Comparison of ENCODE assay signal across 8 mouse cellular contexts in genomic region chr7:143549588-143550220, GRCm38 (mm10). TPM values are rescaled to one million over a fixed set of nuclear protein-coding genes. Genes with fewer than 3 reads are reported as not detected.
DNase-seq lines count a peak whose midpoint lies in the region; ATAC-seq and TF ChIP-seq lines count a peak whose summit lies in the region.

No protein-coding gene starts in this region.

- DNase-seq in left cerebral cortex, adult 2 months (ENCODE audit: extremely low spot score in 1 of 2, low spot score in 2 of 2): no peak
- no peak for DNase-seq in left cerebral cortex, adult 8-10 months (ENCODE audit: low spot score in 2 of 2)
- no peak for DNase-seq in embryonic facial prominence, embryonic 14.5 days (ENCODE audit: low spot score)
- no peak for DNase-seq in limb, embryonic 10.5 days (ENCODE audit: low spot score)
- no peak for DNase-seq in spleen, postnatal 4 days (ENCODE audit: low spot score in 2 of 2)
- DNase-seq in spleen, adult 18-20 months: no peak

- peak overlapping the region; percentile 79 for H3K9ac ChIP-seq in embryonic facial prominence, embryonic 14.5 days (ENCODE audit: low read depth, low read length)
- H3K9ac ChIP-seq in neural tube, embryonic 14.5 days (replicated peaks; ENCODE audit: low read depth, low read length): peak overlapping the region; percentile 66

- H3K4me3 ChIP-seq in left cerebral cortex, adult 2 months: peak overlapping the region; percentile 86
- H3K4me3 ChIP-seq in embryonic facial prominence, embryonic 14.5 days (ENCODE audit: low read depth, low read length): peak overlapping the region; percentile 80
- peak overlapping the region; percentile 96 for H3K4me3 ChIP-seq in limb, embryonic 10.5 days
- H3K4me3 ChIP-seq in neural tube, embryonic 14.5 days (ENCODE audit: low read depth, low read length): peak overlapping the region; percentile 92

- intact Hi-C loops in left cerebral cortex, adult 2 months (cut with DNase I): no loop called here

- H3K4me2 ChIP-seq in embryonic facial prominence, embryonic 14.5 days (ENCODE audit: low read depth, low read length): peak overlapping the region; percentile 90
- peak overlapping the region; percentile 67 for H3K4me2 ChIP-seq in neural tube, embryonic 14.5 days (ENCODE audit: low read depth, low read length)

- H3K27ac ChIP-seq in left cerebral cortex, adult 2 months: peak overlapping the region; percentile 71
- H3K27ac ChIP-seq in embryonic facial prominence, embryonic 14.5 days (replicated peaks; ENCODE audit: low read depth, low read length): peak overlapping the region; percentile 93
- H3K27ac ChIP-seq in limb, embryonic 10.5 days: peak overlapping the region; percentile 98
- peak overlapping the region; percentile 76 for H3K27ac ChIP-seq in neural tube, embryonic 14.5 days (ENCODE audit: low read depth, low read length)

- 45% methylated on average over 2 of the region's 2 CpGs for WGBS in embryonic facial prominence, embryonic 14.5 days
- WGBS in limb, embryonic 10.5 days: 40% methylated on average over 2 of the region's 2 CpGs
- WGBS in neural tube, embryonic 14.5 days: 40% methylated on average over 2 of the region's 2 CpGs

- H3K9me3 ChIP-seq in embryonic facial prominence, embryonic 14.5 days (ENCODE audit: control insufficient read depth, low read length): no peaks in the 10 kb centered on the region
- no peaks in the 10 kb centered on the region for H3K9me3 ChIP-seq in limb, embryonic 10.5 days (replicated peaks)
- no peaks in the 10 kb centered on the region for H3K9me3 ChIP-seq in neural tube, embryonic 14.5 days (ENCODE audit: control insufficient read depth, low read length)

- no peaks in the 10 kb centered on the region for H3K27me3 ChIP-seq in embryonic facial prominence, embryonic 14.5 days (replicated peaks; ENCODE audit: control insufficient read depth, insufficient read depth, low read length)
- H3K27me3 ChIP-seq in limb, embryonic 10.5 days (ENCODE audit: low read depth, poor library complexity, severe bottlenecking): no peaks in the 10 kb centered on the region
- H3K27me3 ChIP-seq in neural tube, embryonic 14.5 days (ENCODE audit: control insufficient read depth, insufficient read depth, low read length): no peaks in the 10 kb centered on the region

- TF ChIP-seq CTCF in left cerebral cortex, adult 2 months (IDR thresholded peaks at IDR 0.05): no peak

- peaks cover 11% of the 10 kb centered on the region for H3K4me1 ChIP-seq in embryonic facial prominence, embryonic 14.5 days (ENCODE audit: control insufficient read depth, insufficient read depth, low read length)
- H3K4me1 ChIP-seq in limb, embryonic 10.5 days: peaks cover 26% of the 10 kb centered on the region
- peaks cover 24% of the 10 kb centered on the region; the same call in 1 of the 2 replicates for H3K4me1 ChIP-seq in neural tube, embryonic 14.5 days (ENCODE audit: control insufficient read depth, insufficient read depth, low read length)

- peaks cover 8% of the 10 kb centered on the region for H3K36me3 ChIP-seq in embryonic facial prominence, embryonic 14.5 days (ENCODE audit: control insufficient read depth, insufficient read depth, low read length)
- peaks cover 36% of the 10 kb centered on the region for H3K36me3 ChIP-seq in limb, embryonic 10.5 days
- H3K36me3 ChIP-seq in neural tube, embryonic 14.5 days (ENCODE audit: control insufficient read depth, insufficient read depth, low read length): peaks cover 3% of the 10 kb centered on the region

- ATAC-seq in embryonic facial prominence, embryonic 14.5 days (ENCODE audit: low read depth): peak; percentile 2; the same call in 1 of the 2 replicates
- peak; percentile 13; the same call in 1 of the 2 replicates for ATAC-seq in neural tube, embryonic 14.5 days (ENCODE audit: low read depth)
- no peak for ATAC-seq in erythroid progenitor cell, adult 5-6 weeks (replicated peaks; ENCODE audit: low FRiP score, poor library complexity, severe bottlenecking)

RNA-seq across cellular contexts. Expression of gene Nap1l4, which starts 0.8 kb away (rescaled TPM):
- 100 to 1,000 TPM; 112 to 117 TPM for total RNA-seq in left cerebral cortex, adult 2 months (2021)
- total RNA-seq in left cerebral cortex, adult 8-10 months (2022): 100 to 1,000 TPM; 106 to 123 (median 113) TPM
- polyA plus RNA-seq in embryonic facial prominence, embryonic 14.5 days (2014; fragmentation: Nextera tagmentation; extraction: Ambion mirVana): 107 and 113 TPM in 2 replicates
- 385 and 410 TPM in 2 replicates for polyA plus RNA-seq in limb, embryonic 10.5 days (2016; fragmentation: Nextera tagmentation; extraction: Ambion mirVana)
- 154 and 165 TPM in 2 replicates for polyA plus RNA-seq in neural tube, embryonic 14.5 days (2014; fragmentation: Nextera tagmentation; extraction: Ambion mirVana)
- 114 and 120 TPM in 2 replicates for total RNA-seq in erythroid progenitor cell, adult 5-6 weeks (2015; ENCODE audit: low replicate concordance)
- 158 and 165 TPM in 2 replicates for total RNA-seq in erythroid progenitor cell, adult 5-6 weeks (2017; ENCODE audit: low replicate concordance)

RNA-seq across cellular contexts. Expression of gene Phlda2, which starts 46.8 kb away (rescaled TPM):
- not detected for total RNA-seq in left cerebral cortex, adult 2 months (2021)
- not detected for total RNA-seq in left cerebral cortex, adult 8-10 months (2022)
- polyA plus RNA-seq in embryonic facial prominence, embryonic 14.5 days (2014; fragmentation: Nextera tagmentation; extraction: Ambion mirVana): 6.3 and 8.0 TPM in 2 replicates
- polyA plus RNA-seq in limb, embryonic 10.5 days (2016; fragmentation: Nextera tagmentation; extraction: Ambion mirVana): 2.6 and 3.1 TPM in 2 replicates
- polyA plus RNA-seq in neural tube, embryonic 14.5 days (2014; fragmentation: Nextera tagmentation; extraction: Ambion mirVana): not detected in 2 replicates
- total RNA-seq in erythroid progenitor cell, adult 5-6 weeks (2015; ENCODE audit: low replicate concordance): not detected in 2 replicates
- total RNA-seq in erythroid progenitor cell, adult 5-6 weeks (2017; ENCODE audit: low replicate concordance): not detected in 2 replicates

RNA-seq across cellular contexts. Expression of gene Cars, which starts 50.2 kb away (rescaled TPM):
- total RNA-seq in left cerebral cortex, adult 2 months (2021): 10 to 100 TPM; 59.5 to 68.2 TPM
- 10 to 100 TPM; 50.1 to 58.2 (median 54.2) TPM for total RNA-seq in left cerebral cortex, adult 8-10 months (2022)
- polyA plus RNA-seq in embryonic facial prominence, embryonic 14.5 days (2014; fragmentation: Nextera tagmentation; extraction: Ambion mirVana): 49.2 and 52.2 TPM in 2 replicates
- polyA plus RNA-seq in limb, embryonic 10.5 days (2016; fragmentation: Nextera tagmentation; extraction: Ambion mirVana): 79.2 and 88.3 TPM in 2 replicates
- 65.0 and 67.2 TPM in 2 replicates for polyA plus RNA-seq in neural tube, embryonic 14.5 days (2014; fragmentation: Nextera tagmentation; extraction: Ambion mirVana)
- 139 and 184 TPM in 2 replicates for total RNA-seq in erythroid progenitor cell, adult 5-6 weeks (2015; ENCODE audit: low replicate concordance)
- 212 and 322 TPM in 2 replicates for total RNA-seq in erythroid progenitor cell, adult 5-6 weeks (2017; ENCODE audit: low replicate concordance)
